Mouse (Mus musculus): ENCODE data around the gene Znhit6. TPM values are rescaled to one million over a fixed set of nuclear protein-coding genes. Genes with fewer than 3 reads are reported as not detected.

The Znhit6 gene
- total RNA-seq (2015; ENCODE audit: low replicate concordance) (8.2 and 17.7 TPM in 2 replicates), total RNA-seq (2017; ENCODE audit: low replicate concordance) (4.1 and 9.6 TPM in 2 replicates)

- peak; percentile 90 for ATAC-seq (replicated peaks; ENCODE audit: low FRiP score, poor library complexity, severe bottlenecking)
Measured at GRCm38 (mm10) chr3:145575743-145576481, at the start of gene Znhit6. Gene Znhit6 (plus strand): TSS chr3:145576205.

DNA sequence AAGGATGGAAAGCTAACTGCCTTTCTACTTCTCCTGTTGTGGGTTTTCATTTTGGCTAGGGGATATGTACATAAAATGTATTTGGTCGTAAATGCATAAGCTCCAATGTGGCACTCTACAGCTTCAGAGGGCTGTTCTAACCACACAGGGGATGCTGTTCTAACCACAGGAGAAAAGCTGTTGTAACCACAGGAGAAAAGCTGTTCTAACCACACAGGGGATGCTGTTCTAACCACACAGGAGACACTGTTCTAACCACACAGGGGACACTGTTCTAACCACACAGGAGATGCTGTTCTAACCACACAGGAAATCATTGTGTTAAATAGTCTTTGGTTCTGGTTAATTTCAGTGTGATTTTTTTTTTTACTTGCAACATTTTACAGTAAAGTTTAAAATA is 38.1 kb upstream of the Znhit6 start:
- ATAC-seq (replicated peaks; ENCODE audit: low FRiP score, poor library complexity, severe bottlenecking), result no peak

DNA sequence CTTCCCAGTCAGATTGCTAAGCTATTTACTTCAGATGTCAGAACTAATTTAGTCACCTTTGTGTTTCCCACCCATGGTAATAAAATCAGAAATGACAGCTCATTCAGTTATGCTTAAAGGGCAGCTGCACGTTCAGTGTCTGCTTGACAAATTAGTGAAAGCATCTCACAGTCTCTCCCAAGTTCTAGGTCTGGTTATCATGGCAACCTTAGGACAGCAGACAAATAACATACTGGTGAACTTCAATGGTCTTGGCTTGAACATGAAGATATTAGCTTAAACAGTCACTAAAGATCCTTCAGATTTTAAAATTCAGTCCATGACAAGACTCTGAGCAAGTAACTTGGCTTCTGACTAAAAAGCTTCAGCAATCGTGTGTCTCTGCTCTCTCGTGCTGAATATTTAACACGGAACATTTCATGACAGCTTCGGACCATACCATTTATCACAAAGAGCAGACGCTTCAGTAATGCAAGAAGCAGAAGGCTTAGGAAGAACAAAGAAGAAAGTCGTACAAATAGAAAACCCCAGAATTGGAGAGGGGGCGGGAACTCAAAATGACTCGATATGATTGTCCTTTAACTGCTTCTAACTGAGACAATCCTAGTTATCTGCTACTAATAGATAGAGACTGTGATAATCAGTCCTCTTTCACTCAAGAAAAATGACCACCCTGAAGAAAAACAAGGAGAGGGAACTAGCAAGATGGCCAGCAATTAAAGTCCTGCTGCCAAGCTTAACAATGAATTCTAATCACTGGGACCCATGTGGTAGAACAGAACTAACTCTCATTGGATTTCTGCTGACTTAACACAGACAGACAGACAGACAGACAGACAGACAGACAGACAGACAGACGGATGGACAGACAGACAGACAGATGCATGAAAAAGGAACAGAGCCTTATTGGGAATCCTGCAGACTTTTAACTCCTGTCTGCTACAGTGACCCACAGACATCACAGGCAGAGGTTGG is 27.3 kb upstream of the Znhit6 start:
- ATAC-seq (replicated peaks; ENCODE audit: low FRiP score, poor library complexity, severe bottlenecking), result no peak

GRCm38 (mm10) chr3:145550216-145550615 is 25.8 kb upstream of the Znhit6 start:
- no peak for ATAC-seq (replicated peaks; ENCODE audit: low FRiP score, poor library complexity, severe bottlenecking)

GRCm38 (mm10) chr3:145554388-145554787 is 21.6 kb upstream of the Znhit6 start:
- ATAC-seq (replicated peaks; ENCODE audit: low FRiP score, poor library complexity, severe bottlenecking), result no peak

- ATAC-seq (replicated peaks; ENCODE audit: low FRiP score, poor library complexity, severe bottlenecking), result no peak
Measured at GRCm38 (mm10) chr3:145556206-145556605, 19.8 kb upstream of the Znhit6 start.

DNA sequence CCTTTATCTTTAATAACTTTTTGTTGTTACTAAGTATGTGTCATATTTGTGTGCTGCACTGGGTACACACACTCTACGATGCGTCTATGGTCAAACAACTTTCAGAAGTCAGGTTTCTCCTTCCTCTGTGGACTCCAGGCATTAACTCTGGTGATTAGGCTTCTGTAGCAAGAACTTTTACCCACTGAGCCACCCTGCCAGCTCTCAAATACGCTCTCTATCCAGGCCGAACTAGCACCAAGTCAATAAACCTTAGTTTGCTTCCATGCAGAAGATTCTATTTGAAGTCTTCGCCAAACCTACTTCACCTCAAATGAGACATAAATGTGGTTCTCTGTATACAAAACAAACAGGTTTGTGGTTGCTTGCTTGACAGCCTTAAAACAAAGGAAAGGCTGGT is 16.3 kb upstream of the Znhit6 start:
- ATAC-seq (replicated peaks; ENCODE audit: low FRiP score, poor library complexity, severe bottlenecking), result no peak

- no peak for ATAC-seq (replicated peaks; ENCODE audit: low FRiP score, poor library complexity, severe bottlenecking)
Measured at GRCm38 (mm10) chr3:145560117-145560516, 15.9 kb upstream of the Znhit6 start.

GRCm38 (mm10) chr3:145574468-145574867 is 1.5 kb upstream of the Znhit6 start:
- no peak for ATAC-seq (replicated peaks; ENCODE audit: low FRiP score, poor library complexity, severe bottlenecking)

DNA sequence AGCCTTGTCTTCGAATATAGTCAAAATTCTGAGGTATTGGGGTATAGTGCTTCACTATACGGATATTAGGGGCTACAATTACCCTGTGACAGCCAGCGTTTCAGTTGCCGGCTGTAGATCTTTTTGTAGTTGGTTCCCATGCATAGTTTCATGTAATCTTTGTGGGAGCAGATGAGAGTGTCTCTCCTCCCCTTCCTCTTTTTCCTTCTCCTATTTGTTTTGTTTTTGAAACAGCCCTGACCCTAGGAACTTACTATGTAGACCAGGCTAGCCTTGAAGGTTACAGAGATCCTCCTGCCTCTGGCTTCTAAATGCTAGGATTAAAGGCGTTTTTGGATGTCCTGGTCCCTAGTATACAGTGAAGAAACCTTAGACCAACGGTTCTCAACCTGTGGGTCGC is 665 bp upstream of the Znhit6 start:
- ATAC-seq (replicated peaks; ENCODE audit: low FRiP score, poor library complexity, severe bottlenecking), result no peak

- ATAC-seq (replicated peaks; ENCODE audit: low FRiP score, poor library complexity, severe bottlenecking), result peak; percentile 69
Measured at GRCm38 (mm10) chr3:145576482-145576822, 447 bp downstream of the Znhit6 start.

DNA sequence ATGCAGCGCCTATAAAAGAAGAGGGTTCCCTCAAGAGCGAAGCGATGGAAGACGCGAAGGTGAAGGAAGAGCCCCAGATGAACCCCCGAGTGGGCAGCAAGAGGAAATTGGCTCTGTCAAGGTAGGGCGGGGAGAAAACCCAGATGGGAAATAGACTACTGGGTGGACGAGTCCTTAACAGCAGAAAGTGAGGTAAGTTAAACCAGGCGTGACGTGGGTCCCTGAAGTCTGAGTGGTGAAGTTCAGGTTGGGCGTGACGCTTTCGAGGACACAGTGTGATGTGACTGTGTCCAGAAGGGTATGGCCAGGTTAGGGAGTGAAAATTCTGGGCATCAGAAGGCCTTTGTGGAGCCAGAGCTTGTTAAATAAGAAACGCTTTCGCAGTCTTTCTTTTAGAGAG is 871 bp downstream of the Znhit6 start:
- ATAC-seq (replicated peaks; ENCODE audit: low FRiP score, poor library complexity, severe bottlenecking), result no peak

- ATAC-seq (replicated peaks; ENCODE audit: low FRiP score, poor library complexity, severe bottlenecking), result no peak
Measured at GRCm38 (mm10) chr3:145583043-145583442, 7.0 kb downstream of the Znhit6 start.

GRCm38 (mm10) chr3:145583522-145584200 is 7.7 kb downstream of the Znhit6 start:
- no peak for ATAC-seq (replicated peaks; ENCODE audit: low FRiP score, poor library complexity, severe bottlenecking)

DNA sequence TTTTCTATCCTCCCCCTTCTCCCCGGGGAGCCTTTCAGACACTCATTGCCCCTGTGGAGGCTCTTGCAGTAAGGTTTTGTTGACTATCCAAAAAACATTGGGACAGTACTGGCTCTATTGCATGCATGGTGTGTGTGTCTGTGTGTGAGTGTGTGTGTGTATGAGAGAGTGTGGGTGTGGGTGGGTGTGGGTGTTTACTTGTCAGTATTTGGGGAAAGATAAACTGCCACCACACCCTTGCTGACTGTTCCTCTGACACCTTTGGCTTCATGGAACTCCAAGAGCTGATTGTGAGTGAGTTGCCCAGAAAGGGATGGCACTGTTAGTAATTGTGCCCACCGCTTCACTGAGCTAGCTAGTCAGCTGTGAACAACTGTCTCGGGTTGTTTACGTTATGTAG is 14.6 kb downstream of the Znhit6 start:
- ATAC-seq (replicated peaks; ENCODE audit: low FRiP score, poor library complexity, severe bottlenecking), result peak; percentile 93

DNA sequence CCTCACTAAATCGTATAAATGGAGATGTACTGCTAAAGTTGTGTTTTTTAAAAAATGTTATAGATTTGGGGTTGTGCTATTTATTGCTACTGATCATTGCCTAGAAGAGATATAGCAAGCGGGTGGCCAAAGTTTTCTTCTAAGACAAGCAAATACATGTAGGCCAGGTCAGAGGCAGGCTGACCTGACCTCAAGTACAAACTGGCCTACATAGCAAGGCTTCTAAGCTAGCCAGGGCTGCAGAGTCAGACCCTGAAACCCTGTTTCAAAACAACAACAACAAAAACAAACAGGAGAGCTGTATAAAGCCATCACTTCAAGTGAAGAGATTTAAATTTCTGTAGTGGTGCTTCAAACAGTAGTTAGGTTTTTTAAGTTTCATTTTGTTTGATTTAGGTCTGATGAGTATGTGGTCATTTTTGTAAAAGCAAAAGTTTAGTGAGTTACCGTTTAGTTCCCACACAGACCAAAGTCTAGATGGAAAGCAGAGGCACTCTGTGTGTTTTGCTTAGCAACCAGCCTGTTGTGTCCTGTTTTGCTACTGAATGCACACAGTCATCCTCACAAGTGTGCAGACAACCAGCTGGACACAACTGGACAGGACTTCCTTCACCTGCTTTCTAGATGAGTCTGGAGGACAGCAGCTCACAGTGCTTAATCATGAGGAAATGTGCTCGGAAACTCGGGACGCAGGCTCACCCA is 16.0 kb downstream of the Znhit6 start:
- ATAC-seq (replicated peaks; ENCODE audit: low FRiP score, poor library complexity, severe bottlenecking), result no peak

- ATAC-seq (replicated peaks; ENCODE audit: low FRiP score, poor library complexity, severe bottlenecking), result no peak
Measured at GRCm38 (mm10) chr3:145595354-145595753, 19.3 kb downstream of the Znhit6 start.

DNA sequence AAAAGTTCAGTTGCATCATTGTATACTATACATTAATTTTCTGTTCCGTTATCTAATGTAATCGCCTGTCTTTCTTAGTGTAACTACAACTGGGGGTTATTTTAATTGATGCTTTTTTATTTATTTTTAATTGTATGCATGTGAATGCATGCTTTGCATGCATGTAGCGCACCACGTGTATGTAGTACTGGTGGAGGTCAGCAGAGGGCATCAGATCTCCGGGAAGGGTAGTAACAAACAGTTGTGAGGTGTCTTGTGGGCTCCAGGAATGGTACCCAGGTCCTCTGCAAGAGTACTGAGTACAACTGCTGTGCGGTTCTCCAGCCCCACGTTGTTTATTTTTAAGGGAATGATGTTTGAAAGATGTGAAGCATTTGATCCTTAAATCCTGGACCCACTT is 23.1 kb downstream of the Znhit6 start:
- ATAC-seq (replicated peaks; ENCODE audit: low FRiP score, poor library complexity, severe bottlenecking), result no peak

DNA sequence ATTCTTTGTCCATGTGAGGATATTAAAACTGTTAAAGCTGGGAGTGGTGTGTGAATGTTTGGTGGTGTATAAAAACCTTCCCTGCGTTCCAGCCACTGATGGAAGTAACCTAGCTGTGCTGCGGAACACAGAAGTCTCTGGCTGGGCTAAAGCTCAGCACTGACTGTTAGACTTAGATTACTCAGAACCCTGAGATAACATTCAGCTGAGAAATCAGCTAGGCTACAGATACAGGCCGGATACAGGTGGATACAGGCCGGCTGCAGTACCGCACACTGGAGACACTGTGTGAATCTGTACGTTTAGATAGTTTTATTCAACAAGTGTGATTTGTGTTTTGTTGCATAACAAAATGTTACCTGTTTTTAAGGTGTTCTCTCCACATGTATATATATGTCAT is 24.8 kb downstream of the Znhit6 start:
- ATAC-seq (replicated peaks; ENCODE audit: low FRiP score, poor library complexity, severe bottlenecking), result no peak

GRCm38 (mm10) chr3:145601345-145601744 is 25.3 kb downstream of the Znhit6 start:
- no peak for ATAC-seq (replicated peaks; ENCODE audit: low FRiP score, poor library complexity, severe bottlenecking)

Measured in erythroblast, adult 5-6 weeks (primary cell).